Mouse (Mus musculus): ENCODE data around the gene Dnaja3.

The Dnaja3 gene

GRCm38 (mm10) chr16:4639831-4640237, at the start of gene Dnaja3, which contains the start of gene Vasn:
Gene Dnaja3, plus strand, starts transcription at chr16:4639989.
Gene Vasn, plus strand, starts transcription at chr16:4639941.
- DNase-seq: peak; percentile 95 to 97

DNA sequence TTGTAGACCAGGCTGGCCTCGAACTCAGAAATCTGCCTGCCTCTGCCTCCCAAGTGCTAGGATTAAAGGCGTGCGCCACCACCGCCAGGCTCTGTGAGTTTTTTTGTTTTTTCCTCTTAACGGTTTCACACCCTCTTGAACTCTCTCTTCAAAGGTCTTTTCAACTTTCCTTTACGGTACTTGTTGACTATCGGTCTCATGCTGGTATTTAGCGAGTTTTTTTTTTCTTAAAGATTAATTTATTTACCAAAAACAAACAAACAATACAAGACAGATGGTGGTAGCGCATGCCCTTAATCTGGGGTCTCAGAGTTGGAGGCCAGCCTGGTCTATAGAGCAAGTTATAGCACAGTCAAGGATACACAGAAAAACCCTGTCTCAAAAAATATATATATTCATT, 49.6 kb upstream of the Dnaja3 start:
- no peak for DNase-seq

DNA sequence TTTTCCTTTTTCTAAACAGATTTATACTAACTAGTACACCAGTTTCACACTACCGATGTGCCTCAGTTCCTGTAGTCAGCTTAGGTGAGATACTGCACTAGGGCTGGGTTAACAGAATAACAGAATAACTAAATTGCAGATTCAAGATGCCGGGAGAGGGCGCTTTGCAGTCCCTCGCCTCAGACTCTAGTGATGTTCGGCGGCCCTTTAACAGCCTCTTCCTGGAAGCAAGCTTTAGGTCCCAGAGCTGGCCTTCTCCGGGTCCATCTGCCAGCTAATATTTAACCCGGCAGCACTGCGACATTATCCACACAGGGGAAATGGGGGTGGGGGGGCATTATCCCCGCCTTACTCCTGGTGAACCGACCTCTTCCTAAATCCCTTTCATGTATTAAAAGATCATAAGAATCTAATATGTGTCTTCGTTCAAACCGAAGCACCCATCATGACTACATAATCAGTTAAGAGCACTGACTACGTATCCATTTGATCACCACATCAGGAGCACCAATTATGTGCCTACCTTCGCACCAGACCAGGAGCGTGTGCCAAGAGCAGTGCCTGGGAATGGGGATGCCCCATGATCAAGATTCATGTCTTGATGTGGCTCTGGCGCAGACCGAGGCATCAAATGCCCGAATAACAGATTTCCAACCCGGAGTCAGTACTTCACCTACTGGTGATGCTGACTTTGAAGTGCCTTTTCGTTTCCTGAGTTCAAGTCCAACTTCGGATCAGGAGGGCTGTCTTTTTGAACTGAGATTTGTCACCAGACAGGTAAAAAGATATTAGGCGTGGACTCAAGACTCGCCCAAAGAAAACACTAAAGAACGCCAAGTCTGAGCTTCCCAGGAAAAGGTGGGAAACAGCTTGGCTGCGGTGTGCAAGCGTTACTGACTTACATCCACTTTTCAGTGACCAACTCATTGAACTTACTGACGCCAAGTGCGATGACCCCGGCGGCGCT, 46.6 kb upstream of the Dnaja3 start:
- DNase-seq: peak; percentile 88 to 90

- peak; percentile 83 to 86 for DNase-seq
These were observed 45.6 kb upstream of the Dnaja3 start, which contains the start of gene Glis2 for GRCm38 (mm10) chr16:4593971-4594813. Gene Glis2, plus strand, starts transcription at chr16:4594713.

- peak in 1 of 2 experiments; percentile 50 for DNase-seq
These were observed 44.8 kb upstream of the Dnaja3 start for GRCm38 (mm10) chr16:4594814-4595526.

- peak; percentile 88 to 91 for DNase-seq
These were observed 44.2 kb upstream of the Dnaja3 start for GRCm38 (mm10) chr16:4595527-4595963.

- DNase-seq: no peak
These were observed 43.6 kb upstream of the Dnaja3 start for GRCm38 (mm10) chr16:4596141-4596728.

DNA sequence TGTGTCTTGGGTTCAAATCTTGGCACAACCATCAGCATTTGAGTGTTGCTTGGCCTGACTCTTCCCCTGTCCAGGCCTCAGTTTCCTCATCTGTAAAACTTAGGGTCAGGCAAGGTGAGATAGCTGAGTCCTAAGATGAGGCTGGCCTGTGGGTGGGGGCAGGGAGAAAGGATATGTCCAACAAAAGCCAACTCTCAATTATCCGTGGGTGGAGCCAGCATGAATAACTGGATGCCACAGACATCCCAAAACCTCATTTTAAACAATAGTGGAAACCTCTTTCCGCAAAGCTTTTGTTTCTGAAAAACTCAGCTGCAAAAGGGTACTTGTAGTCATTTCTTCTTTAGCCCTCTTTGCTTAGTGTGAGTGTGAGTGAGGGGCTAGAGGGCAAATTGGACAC, 43.0 kb upstream of the Dnaja3 start:
- DNase-seq: no peak

DNA sequence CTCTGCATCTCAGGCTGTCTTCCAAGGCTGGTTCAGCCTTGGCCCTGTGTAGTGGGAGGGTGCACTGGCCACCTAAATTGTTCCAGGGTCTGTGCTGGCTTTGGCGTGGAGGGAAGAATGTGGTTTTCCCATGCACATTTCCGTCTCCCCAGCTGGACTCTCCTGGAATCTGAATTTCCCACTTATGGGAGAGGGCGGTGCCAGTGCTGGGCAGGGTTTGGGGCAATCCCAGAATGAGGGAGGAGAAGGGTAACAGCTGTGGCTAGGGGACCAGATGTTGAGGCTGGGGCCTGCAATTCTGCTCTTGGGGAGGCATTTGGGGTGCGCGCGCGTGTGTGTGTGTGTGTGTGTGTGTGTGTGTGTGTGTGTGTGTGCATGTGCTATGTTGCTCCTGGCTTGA, 42.5 kb upstream of the Dnaja3 start:
- peak in 1 of 2 experiments; percentile 37 for DNase-seq

DNA sequence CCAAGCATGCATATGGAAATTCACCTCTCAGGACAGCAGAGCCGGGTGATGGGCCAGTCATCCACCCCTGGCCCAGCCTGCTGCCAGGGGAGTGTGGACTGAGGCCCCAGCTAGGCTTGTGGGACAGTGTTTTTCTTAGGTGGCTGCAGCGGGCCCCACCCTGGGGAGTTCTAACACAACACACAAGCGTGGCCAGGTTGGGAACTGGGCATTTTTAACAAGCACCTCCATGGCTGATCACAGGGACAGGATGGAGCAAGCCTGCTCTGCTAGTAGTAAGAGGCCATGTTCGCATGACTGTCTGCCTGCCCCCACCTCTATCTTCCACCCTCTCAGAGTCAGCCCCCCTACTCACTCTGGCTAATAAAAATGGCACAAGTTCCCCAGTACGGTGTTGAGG, 41.7 kb upstream of the Dnaja3 start:
- no peak for DNase-seq

GRCm38 (mm10) chr16:4598891-4599543, 40.8 kb upstream of the Dnaja3 start:
- DNase-seq: peak in 1 of 2 experiments; percentile 53

DNA sequence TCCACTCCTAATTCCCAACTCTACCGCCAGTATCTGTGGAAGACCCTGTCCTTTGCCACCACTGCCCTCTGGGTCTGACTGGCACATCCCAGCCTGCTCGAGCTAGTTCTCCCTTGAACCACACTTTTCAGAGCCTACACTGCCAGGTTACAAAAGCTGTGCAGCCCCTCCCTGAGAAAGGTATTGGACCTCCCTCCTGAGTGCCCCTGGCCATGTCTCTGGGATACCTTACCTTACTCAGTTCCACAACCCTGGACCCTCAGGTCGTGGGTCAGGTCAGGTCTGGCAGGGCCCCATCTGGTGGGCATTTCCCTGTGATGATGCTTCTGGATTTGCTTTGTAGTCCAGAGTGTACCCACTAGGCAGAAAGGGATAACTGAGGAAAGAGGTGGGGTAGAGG, 40.2 kb upstream of the Dnaja3 start:
- DNase-seq: peak in 1 of 2 experiments; percentile 26

DNA sequence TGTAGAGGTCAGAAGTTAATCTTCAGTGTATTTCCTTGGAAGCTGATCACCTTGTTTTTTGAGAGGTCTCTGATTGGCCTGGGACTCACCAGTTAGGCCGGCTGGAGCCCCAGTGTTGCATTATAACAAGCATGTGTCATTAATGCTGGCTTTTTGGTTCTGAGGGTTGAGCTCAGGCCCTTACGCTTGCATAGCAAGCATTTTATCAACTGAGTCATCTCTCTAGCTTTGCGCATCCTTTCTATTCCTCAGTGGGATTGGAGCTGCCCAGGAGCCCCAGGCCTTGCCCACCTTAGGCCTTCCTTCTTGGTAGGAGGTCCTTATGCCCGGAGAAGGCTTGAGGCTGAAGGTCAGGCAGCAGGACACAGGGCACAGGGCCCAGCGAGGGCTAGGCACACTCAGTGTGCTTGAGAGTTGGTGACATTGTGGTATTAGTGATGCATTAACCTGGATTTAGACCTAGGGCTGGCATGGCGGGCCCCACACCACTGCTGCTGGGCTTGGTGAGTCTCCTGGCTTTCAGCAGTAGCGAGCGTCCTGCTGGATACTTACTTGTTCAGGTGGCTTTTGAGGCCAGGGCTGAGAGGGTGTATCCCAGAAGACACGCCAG, 39.0 kb upstream of the Dnaja3 start:
- DNase-seq: peak; percentile 83 to 88

GRCm38 (mm10) chr16:4602189-4602588, 37.6 kb upstream of the Dnaja3 start:
- DNase-seq: peak; percentile 88 to 94

- DNase-seq: peak; percentile 81 to 90
These were observed 36.9 kb upstream of the Dnaja3 start for GRCm38 (mm10) chr16:4602766-4603452.

GRCm38 (mm10) chr16:4603453-4603837, 36.3 kb upstream of the Dnaja3 start:
- no peak for DNase-seq

DNA sequence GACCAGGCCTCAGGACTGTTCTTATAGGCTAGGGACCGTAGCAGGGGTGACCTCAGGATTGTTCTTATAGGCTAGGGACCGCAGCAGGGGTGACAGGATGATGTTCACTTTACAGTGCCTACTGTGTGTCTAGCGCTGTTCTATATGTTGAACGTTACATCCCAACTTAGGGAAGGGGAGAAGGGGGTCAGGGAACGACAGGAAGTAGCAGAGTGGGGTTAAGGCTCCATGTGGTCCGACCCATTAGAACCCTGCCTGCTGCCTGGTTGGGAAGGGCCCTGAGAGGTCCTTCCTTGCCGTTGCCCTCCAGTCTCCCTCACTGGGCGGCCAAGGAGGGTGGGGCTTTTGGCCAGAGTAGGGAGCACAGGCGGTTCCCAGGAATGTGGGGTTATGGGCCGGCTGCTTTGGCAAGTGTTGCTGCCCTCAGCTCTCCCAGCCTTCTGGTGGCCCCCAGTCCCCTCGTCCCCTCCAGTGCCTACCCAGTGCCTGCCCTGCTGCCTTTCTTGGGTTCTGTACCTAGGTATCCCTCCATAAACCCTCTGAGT, 35.4 kb upstream of the Dnaja3 start:
- peak; percentile 70 to 76 for DNase-seq

DNA sequence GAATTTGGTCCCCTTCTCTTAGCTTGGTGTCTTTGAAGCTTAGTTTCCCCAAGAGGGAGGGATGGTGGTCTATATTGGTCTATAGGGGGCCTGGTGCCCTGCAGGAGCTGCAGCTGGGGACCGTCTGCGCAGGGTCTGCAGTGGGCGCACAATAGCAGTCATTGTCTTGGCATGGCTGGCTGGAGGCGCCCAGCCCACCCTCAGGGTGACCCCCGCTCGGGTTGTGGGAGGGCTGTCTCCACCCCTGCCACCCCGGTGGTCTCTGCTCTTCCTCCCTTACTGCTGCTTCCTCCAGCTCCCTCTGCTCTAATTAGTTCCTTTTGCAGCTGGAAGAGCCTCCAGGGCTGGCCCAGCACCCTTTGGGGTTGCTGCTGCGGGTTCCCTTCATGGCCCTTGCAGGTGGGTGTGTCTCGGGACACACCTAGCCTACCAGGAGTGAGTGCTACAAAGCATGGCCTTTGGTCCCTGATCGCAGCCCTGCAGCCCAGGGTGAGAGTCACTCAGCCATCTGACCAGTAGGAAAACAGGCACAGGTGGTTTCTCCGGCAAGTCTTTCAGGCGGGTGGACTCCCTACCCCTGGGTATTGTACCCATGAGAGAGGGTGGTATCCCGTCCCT, 34.2 kb upstream of the Dnaja3 start:
- DNase-seq: peak in 1 of 2 experiments; percentile 65

DNA sequence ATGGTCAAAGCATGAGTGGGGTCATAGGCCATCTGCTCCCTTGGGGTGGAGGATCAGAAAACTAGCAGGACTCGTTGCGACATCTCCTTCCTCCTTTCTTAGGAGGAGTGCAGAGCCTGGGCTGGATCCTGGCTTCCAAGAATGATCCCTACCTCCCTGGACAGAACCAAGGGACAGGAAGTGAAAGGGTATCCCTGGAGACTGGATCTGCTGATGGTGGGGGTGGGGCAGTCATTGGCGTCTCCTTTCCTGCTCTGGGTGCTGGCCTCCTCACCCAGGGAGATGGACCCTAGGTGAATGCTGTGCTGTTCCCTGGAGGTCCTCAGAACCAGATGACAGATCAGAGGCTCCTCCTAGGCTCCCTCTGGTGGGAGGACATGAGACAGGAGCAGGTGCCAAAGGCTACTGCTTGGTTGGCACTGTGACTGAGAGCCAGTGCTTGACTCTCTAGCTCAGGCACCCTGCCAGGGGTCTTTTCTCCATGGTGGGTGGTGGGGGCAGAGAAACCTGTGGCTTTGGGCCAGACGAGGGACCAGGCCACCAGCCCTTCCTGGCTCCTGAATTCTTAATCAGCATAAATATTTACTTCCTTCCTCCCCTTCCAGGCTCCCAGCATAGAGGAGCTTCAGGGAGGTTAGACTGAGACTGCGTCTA, 33.2 kb upstream of the Dnaja3 start:
- peak; percentile 79 to 83 for DNase-seq

All from kidney, postnatal 36 days (tissue).